Mouse (Mus musculus): ENCODE data around the gene Pakap. TPM values are rescaled to one million over a fixed set of nuclear protein-coding genes. Genes with fewer than 3 reads are reported as not detected.

The Pakap gene
- polyA plus RNA-seq, 1 experiment: not detected

DNA sequence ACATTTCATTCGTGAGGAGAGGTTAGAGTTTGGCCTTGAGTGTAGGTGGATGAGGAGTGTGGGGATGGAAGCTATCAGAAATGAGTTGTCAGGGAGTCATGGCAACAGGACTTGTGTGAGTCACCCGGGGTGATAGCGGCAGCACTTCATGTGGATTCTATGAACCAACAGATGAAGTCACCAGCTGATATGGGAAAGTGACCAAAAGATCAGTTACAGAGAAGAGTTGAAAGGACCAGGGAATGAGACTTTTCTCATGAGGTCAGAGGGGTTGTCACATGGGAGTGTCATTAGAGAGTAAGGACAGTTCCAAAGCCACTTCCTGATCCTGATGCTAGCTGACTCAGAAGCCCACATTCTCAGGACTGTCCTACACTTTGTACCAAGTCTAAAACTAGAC, 38.3 kb downstream of the Pakap start:
- no peak for TF ChIP-seq CTCF (IDR thresholded peaks at IDR 0.05; ENCODE audit: insufficient read depth, low read depth, low read length)
- H3K4me3 ChIP-seq (ENCODE audit: insufficient read depth, low read depth, low read length): no peak overlapping the region
- H3K4me1 ChIP-seq (ENCODE audit: control insufficient read depth, insufficient read depth, low read length): peaks cover 12% of the 10 kb centered on the region
- 35% methylated on average over 3 of the region's 3 CpGs for WGBS
- no peak overlapping the region for H3K27ac ChIP-seq (ENCODE audit: insufficient read depth, low read depth, low read length)

DNA sequence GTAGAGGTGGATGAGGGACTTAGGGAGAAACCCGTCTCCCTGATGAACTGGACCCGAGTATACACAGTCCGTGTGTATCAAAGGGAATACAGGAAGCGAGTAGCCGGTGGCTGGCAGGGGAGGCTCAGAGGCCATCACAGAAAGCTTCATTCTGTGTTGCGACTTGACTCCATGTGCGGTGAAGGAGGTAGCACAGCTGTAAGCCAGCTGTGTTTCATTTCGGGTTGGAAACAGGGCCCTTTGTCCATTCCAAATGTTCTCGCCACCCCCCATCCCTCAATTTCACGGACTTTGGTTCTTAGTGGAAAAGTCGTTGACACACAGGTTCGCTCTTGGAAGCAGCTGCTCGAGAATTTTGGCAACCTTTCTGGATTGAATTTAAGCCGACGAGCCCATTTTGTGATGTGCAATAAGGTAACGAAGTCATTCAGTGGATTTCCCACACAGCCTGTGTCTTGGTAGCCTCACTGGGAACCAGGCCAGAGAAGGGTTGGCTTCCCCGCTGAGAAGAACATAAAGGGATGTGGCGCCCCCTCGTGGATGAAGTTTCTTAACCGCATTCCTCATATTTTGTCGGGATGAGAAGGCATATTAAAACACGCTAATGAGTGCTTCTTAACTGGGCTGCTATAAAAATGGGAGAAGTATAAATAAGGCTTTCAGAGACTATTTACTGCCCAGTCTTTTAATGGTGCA, 39.4 kb downstream of the Pakap start:
- TF ChIP-seq POLR2A (IDR thresholded peaks at IDR 0.05; ENCODE audit: insufficient read depth, low read depth, low read length) (no peak), CTCF (IDR thresholded peaks at IDR 0.05; ENCODE audit: insufficient read depth, low read depth, low read length) (peak; percentile 58; the same call in 1 of the 2 replicates)
- Histone ChIP-seq H3K27ac (ENCODE audit: insufficient read depth, low read depth, low read length) (no peak overlapping the region), H3K4me1 (ENCODE audit: control insufficient read depth, insufficient read depth, low read length) (peaks cover 17% of the 10 kb centered on the region), H3K4me3 (ENCODE audit: insufficient read depth, low read depth, low read length) (peak overlapping the region; percentile 24)
- 22% methylated on average over 22 of the region's 22 CpGs for WGBS

DNA sequence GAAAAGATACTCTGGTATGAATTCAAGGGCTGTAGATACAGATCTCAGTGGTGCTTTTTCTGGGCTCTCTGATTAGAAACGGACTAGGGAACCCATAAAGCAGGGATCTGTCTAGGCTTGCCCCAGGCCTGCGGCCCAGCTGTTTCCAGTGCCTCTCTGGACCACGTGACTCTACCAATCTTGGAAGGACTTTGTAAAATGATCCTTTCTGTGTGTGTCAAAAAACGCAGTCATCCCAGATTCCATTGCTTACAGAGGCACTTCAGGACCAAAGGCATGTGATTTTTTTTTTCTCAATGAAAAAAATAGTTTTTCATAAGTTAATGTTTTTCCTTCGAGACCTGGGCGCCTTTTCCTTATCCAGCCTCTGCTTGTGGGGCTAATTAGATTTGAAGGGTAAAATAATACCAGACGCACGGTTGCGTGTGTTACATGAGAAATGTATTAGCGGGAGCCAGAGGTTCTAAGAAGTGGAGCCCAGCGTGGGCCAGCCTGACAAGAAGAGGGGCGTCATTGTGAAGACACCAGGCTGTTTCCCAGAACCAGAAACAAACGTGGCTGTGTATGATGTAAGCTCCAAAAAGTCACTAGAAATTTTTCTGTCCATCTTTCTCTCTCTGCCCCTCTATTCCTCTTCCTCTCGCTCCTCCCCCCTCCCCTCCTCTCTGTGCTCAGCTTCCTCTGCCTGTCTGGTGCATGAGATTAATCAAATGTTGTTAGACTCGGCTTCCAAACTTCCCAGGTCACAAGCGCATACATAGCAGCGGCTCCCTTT, 43.5 kb downstream of the Pakap start:
- H3K27ac ChIP-seq (ENCODE audit: insufficient read depth, low read depth, low read length): no peak overlapping the region

GRCm38 (mm10) chr4:57612716-57613115, 44.7 kb downstream of the Pakap start:
- Histone ChIP-seq H3K4me3 (ENCODE audit: insufficient read depth, low read depth, low read length) (no peak overlapping the region), H3K27ac (ENCODE audit: insufficient read depth, low read depth, low read length) (0 out of 2 replicates have a peak overlapping the region, but pooled peaks have one; percentile 13), H3K4me1 (ENCODE audit: control insufficient read depth, insufficient read depth, low read length) (peaks cover 12% of the 10 kb centered on the region)
- 62% methylated on average over 5 of the region's 5 CpGs for WGBS
- no peak for TF ChIP-seq CTCF (IDR thresholded peaks at IDR 0.05; ENCODE audit: insufficient read depth, low read depth, low read length)
- no peak for TF ChIP-seq POLR2A (IDR thresholded peaks at IDR 0.05; ENCODE audit: insufficient read depth, low read depth, low read length)

More for the DNA sequence above, 43.5 kb downstream of the Pakap start:
- no peak for TF ChIP-seq CTCF (IDR thresholded peaks at IDR 0.05; ENCODE audit: insufficient read depth, low read depth, low read length)
- no peak for TF ChIP-seq POLR2A (IDR thresholded peaks at IDR 0.05; ENCODE audit: insufficient read depth, low read depth, low read length)
- Histone ChIP-seq H3K4me3 (ENCODE audit: insufficient read depth, low read depth, low read length) (no peak overlapping the region), H3K4me1 (ENCODE audit: control insufficient read depth, insufficient read depth, low read length) (peaks cover 19% of the 10 kb centered on the region)
- 47% methylated on average over 17 of the region's 17 CpGs for WGBS

GRCm38 (mm10) chr4:57614686-57615085, 46.7 kb downstream of the Pakap start:
- Histone ChIP-seq H3K4me1 (ENCODE audit: control insufficient read depth, insufficient read depth, low read length) (peaks cover 12% of the 10 kb centered on the region), H3K4me3 (ENCODE audit: insufficient read depth, low read depth, low read length) (no peak overlapping the region), H3K27ac (ENCODE audit: insufficient read depth, low read depth, low read length) (no peak overlapping the region)
- TF ChIP-seq POLR2A (IDR thresholded peaks at IDR 0.05; ENCODE audit: insufficient read depth, low read depth, low read length): no peak
- WGBS: 94% methylated on average over 4 of the region's 4 CpGs

- TF ChIP-seq CTCF (IDR thresholded peaks at IDR 0.05; ENCODE audit: insufficient read depth, low read depth, low read length) (no peak), POLR2A (IDR thresholded peaks at IDR 0.05; ENCODE audit: insufficient read depth, low read depth, low read length) (no peak)
- 91% methylated on average over 6 of the region's 6 CpGs for WGBS
- H3K27ac ChIP-seq (ENCODE audit: insufficient read depth, low read depth, low read length): no peak overlapping the region
Observed at GRCm38 (mm10) chr4:57618743-57619142, 50.8 kb downstream of the Pakap start.

GRCm38 (mm10) chr4:57622816-57623215, 54.8 kb downstream of the Pakap start:
- Histone ChIP-seq H3K27ac (ENCODE audit: insufficient read depth, low read depth, low read length) (no peak overlapping the region), H3K4me1 (ENCODE audit: control insufficient read depth, insufficient read depth, low read length) (no peaks in the 10 kb centered on the region), H3K4me3 (ENCODE audit: insufficient read depth, low read depth, low read length) (no peak overlapping the region)
- 82% methylated on average over 7 of the region's 7 CpGs for WGBS
- TF ChIP-seq CTCF (IDR thresholded peaks at IDR 0.05; ENCODE audit: insufficient read depth, low read depth, low read length): no peak
- no peak for TF ChIP-seq POLR2A (IDR thresholded peaks at IDR 0.05; ENCODE audit: insufficient read depth, low read depth, low read length)

More at GRCm38 (mm10) chr4:57618743-57619142, 50.8 kb downstream of the Pakap start:
- Histone ChIP-seq H3K4me1 (ENCODE audit: control insufficient read depth, insufficient read depth, low read length) (no peaks in the 10 kb centered on the region), H3K4me3 (ENCODE audit: insufficient read depth, low read depth, low read length) (no peak overlapping the region)

DNA sequence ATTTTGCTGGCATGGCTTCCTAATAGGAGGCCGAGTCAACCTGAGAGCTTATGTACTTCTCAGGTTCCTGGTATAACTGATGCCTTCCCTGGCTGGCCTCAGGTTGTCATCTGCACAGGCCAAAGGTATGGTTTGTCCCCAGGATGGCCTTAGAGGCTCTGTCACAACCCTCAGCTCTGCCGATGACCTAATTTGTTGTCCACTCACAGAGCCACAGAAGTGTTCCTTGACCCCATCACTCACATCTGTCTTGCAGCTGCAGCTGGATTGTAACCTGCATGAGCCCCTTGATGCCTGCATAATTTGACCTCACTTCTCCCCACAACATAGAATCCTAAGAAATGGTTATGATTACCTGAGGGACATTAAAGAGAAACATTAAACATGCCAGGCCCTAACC, 56.8 kb downstream of the Pakap start:
- no peaks in the 10 kb centered on the region for H3K4me1 ChIP-seq (ENCODE audit: control insufficient read depth, insufficient read depth, low read length)
- H3K27ac ChIP-seq (ENCODE audit: insufficient read depth, low read depth, low read length): no peak overlapping the region
- 95% methylated on average over 2 of the region's 2 CpGs for WGBS
- no peak overlapping the region for H3K4me3 ChIP-seq (ENCODE audit: insufficient read depth, low read depth, low read length)
- TF ChIP-seq CTCF (IDR thresholded peaks at IDR 0.05; ENCODE audit: insufficient read depth, low read depth, low read length) (no peak), POLR2A (IDR thresholded peaks at IDR 0.05; ENCODE audit: insufficient read depth, low read depth, low read length) (no peak)

- no peak overlapping the region for H3K4me3 ChIP-seq (ENCODE audit: insufficient read depth, low read depth, low read length)
- 95% methylated on average over 1 of the region's 1 CpGs for WGBS
- H3K27ac ChIP-seq (ENCODE audit: insufficient read depth, low read depth, low read length): no peak overlapping the region
- no peaks in the 10 kb centered on the region for H3K4me1 ChIP-seq (ENCODE audit: control insufficient read depth, insufficient read depth, low read length)
- no peak for TF ChIP-seq CTCF (IDR thresholded peaks at IDR 0.05; ENCODE audit: insufficient read depth, low read depth, low read length)
- no peak for TF ChIP-seq POLR2A (IDR thresholded peaks at IDR 0.05; ENCODE audit: insufficient read depth, low read depth, low read length)
Observed at GRCm38 (mm10) chr4:57625306-57625705, 57.3 kb downstream of the Pakap start.
